Mouse (Mus musculus) midbrain, postnatal 0 days (tissue): ENCODE data around the gene Lrba. TPM values are rescaled to one million over a fixed set of nuclear protein-coding genes. Genes with fewer than 3 reads are reported as not detected.
A peak's percentile ranks its signal among the peaks of the same experiment; 100 is the strongest.

Source experiments
- ATAC-seq: fragments of 200-750 bp; cut with Nextera tagmentation; 2 replicates; pipeline ENCODE4 v1.8.0; 2017; ENCODE audit warnings: moderate number of reproducible peaks, mild to moderate bottlenecking, moderate TSS enrichment, moderate library complexity; ENCODE audit not compliant: low FRiP score
- DNase-seq: peaks from one replicate; pipeline ENCODE4 v3.0.0-alpha.2; 2015; ENCODE audit warnings: low spot score
- H3K27ac ChIP-seq: fragments of 300-500 bp; sonication (generic); 2 replicates; pipeline ENCODE4 v1.5.1; 2014; ENCODE audit warnings: low read depth, mild to moderate bottlenecking, low read length, mixed read lengths
- H3K27me3 ChIP-seq: fragments of 300-500 bp; sonication (generic); 2 replicates; pipeline ENCODE4 v1.6.1; 2014; ENCODE audit warnings: low read length, control low read depth, mixed read lengths; ENCODE audit not compliant: insufficient read depth
- H3K36me3 ChIP-seq: fragments of 300-500 bp; sonication (generic); 2 replicates; pipeline ENCODE4 v1.6.1; 2014; ENCODE audit warnings: low read length, control low read depth, mixed read lengths; ENCODE audit not compliant: insufficient read depth
- H3K4me1 ChIP-seq: fragments of 300-500 bp; sonication (generic); 2 replicates; pipeline ENCODE4 v1.6.1; 2014; ENCODE audit warnings: mild to moderate bottlenecking, control low read depth, antibody characterized with exemption, low read length, mixed read lengths; ENCODE audit not compliant: insufficient read depth
- H3K4me2 ChIP-seq: fragments of 300-500 bp; sonication (generic); 2 replicates; pipeline ENCODE4 v1.6.1; 2014; ENCODE audit warnings: low read depth, mild to moderate bottlenecking, low read length, mixed read lengths; ENCODE audit not compliant: poor library complexity, severe bottlenecking
- H3K4me3 ChIP-seq: fragments of 300-500 bp; sonication (generic); 2 replicates; pipeline ENCODE4 v1.5.1; 2014; ENCODE audit warnings: low read depth, mild to moderate bottlenecking, low read length, moderate library complexity
- H3K9ac ChIP-seq: fragments of 300-500 bp; sonication (generic); replicated peaks from 2 replicates; pipeline ENCODE4 v1.6.1; 2014; ENCODE audit warnings: mild to moderate bottlenecking, low read length, moderate library complexity, mixed read lengths; ENCODE audit not compliant: poor library complexity, severe bottlenecking
- H3K9me3 ChIP-seq: fragments of 300-500 bp; sonication (generic); 2 replicates; pipeline ENCODE4 v1.6.1; 2016; ENCODE audit warnings: low read length, control low read depth
- CTCF ChIP-seq: IDR thresholded peaks from 2 replicates; pipeline ENCODE4 v1.5.1; 2016; ENCODE audit warnings: antibody characterized with exemption, mild to moderate bottlenecking
- WGBS: fragments of 180-500 bp; shearing (Covaris S2); extraction: QIAGEN DNeasy Blood & Tissue Kit; methylation state at CpG from one replicate; pipeline ENCODE4 v1.1.7; 2014; 5-methylcytosine and 5-hydroxymethylcytosine counted together
- polyA plus RNA-seq: library from polyadenylated mRNA; unstranded; fragments of >200 nt; fragmentation: Nextera tagmentation; extraction: Ambion mirVana; gene quantifications from 2 replicates; pipeline ENCODE4 v1.2.1, GENCODE M21; 2015
- total RNA-seq: library from RNA; depleted of rRNA; stranded (reverse); fragments of >200 nt; gene quantifications from 2 replicates; pipeline ENCODE4 v1.2.3, GENCODE M21; 2014

Gene Lrba
- total and polyA plus RNA-seq, 2 experiments from 2014 or later: 3.1 to 24.3 TPM

DNA sequence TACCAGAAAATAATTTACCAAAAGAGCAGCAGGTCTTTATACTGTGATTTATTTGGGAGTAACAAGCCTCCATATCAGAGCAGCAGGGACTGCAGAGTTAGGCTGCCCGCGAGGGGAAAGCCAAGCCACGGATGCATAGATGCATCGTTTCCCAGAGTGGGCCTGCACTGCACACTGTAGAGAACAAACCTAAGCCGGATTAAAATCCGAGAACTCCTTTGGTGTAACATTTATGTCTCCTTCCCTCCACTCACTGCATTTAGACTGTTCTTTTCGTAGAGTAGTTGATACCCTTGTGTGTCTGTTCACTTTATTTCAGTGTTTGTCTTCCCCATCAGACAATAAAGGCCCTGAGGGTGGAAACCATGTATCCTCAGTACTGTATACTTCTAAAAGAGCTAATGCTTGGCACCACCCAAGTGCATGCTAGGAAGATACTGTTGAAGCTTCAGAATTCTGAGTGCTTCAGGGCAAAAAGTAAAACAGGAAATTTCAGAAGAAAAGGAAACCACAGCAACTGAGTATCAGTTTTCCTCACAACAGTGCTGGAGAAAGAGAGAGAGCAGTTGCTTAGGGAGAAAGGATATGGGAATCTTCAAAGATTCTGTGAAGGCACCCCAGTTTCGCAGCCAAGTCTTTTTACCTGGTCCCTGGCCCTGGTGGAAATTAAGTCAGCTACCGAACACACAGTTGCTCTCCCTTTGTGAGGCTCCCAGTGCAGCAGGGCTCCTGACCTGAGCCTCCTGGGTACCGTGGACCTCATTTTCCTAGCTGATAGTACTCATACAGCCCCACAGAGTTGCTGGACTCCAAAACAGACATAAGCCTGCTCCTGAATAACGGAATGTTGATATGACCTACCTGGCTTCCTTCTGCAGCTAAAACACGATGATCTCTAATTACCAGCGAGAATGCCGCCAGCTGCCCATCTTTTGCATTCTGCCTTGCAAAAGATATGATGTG is 530.4 kb downstream of the Lrba start:
- Histone ChIP-seq H3K4me3 (no peak overlapping the region), H3K27ac (peak overlapping the region; percentile 38; the same call in 1 of the 2 replicates), H3K4me1 (no peaks in the 10 kb centered on the region), H3K9me3 (no peaks in the 10 kb centered on the region), H3K9ac (no peak overlapping the region; the same call in 1 of the 2 replicates), H3K27me3 (no peaks in the 10 kb centered on the region), H3K36me3 (no peaks in the 10 kb centered on the region), H3K4me2 (peak overlapping the region; percentile 4; the same call in 1 of the 2 replicates)
- 52% methylated on average over 14 of the region's 14 CpGs for WGBS
- no peak for ATAC-seq
- DNase-seq: no peak
- TF ChIP-seq CTCF: no peak

DNA sequence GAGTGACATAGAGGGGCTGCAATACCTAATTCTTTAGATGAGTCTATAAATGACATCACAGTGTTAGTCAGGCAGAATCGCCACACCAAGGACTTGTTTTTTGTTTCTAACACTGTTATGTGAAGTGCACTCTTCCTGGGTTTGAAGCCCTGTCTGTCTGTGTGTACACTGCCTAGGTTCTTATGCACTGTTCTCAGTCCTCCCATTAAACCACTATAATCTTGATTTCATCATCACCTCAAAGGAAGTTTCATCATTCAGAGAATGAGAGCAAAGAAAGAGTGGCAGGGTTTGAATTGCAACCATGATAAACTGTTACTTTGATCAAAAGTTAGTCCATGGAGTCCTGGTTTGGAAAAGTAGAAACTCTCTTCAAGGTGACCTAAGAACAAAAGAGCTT is 532.1 kb downstream of the Lrba start:
- TF ChIP-seq CTCF: no peak
- Histone ChIP-seq H3K9me3 (no peaks in the 10 kb centered on the region), H3K36me3 (no peaks in the 10 kb centered on the region), H3K27ac (no peak overlapping the region), H3K4me3 (no peak overlapping the region), H3K4me2 (no peak overlapping the region), H3K4me1 (no peaks in the 10 kb centered on the region), H3K27me3 (no peaks in the 10 kb centered on the region), H3K9ac (no peak overlapping the region)
- no peak for DNase-seq
- no peak for ATAC-seq
- 75% methylated on average over 1 of the region's 1 CpGs for WGBS

GRCm38 (mm10) chr3:86758727-86759126 is 534.2 kb downstream of the Lrba start:
- no peak for ATAC-seq
- Histone ChIP-seq H3K27ac (no peak overlapping the region), H3K9ac (no peak overlapping the region), H3K4me1 (no peaks in the 10 kb centered on the region), H3K4me3 (no peak overlapping the region), H3K36me3 (no peaks in the 10 kb centered on the region), H3K4me2 (no peak overlapping the region), H3K9me3 (no peaks in the 10 kb centered on the region), H3K27me3 (no peaks in the 10 kb centered on the region)
- DNase-seq: no peak
- no peak for TF ChIP-seq CTCF
- 60% methylated on average over 6 of the region's 6 CpGs for WGBS

GRCm38 (mm10) chr3:86759383-86759782 is 534.9 kb downstream of the Lrba start:
- H3K27me3 ChIP-seq: no peaks in the 10 kb centered on the region
- no peaks in the 10 kb centered on the region for H3K36me3 ChIP-seq
- no peak overlapping the region for H3K27ac ChIP-seq
- H3K4me1 ChIP-seq: no peaks in the 10 kb centered on the region
- H3K4me2 ChIP-seq: no peak overlapping the region
- ATAC-seq: no peak
- H3K9ac ChIP-seq: no peak overlapping the region
- DNase-seq: no peak
- no peak for TF ChIP-seq CTCF
- 60% methylated on average over 1 of the region's 1 CpGs for WGBS
- H3K9me3 ChIP-seq: no peaks in the 10 kb centered on the region
- H3K4me3 ChIP-seq: no peak overlapping the region

DNA sequence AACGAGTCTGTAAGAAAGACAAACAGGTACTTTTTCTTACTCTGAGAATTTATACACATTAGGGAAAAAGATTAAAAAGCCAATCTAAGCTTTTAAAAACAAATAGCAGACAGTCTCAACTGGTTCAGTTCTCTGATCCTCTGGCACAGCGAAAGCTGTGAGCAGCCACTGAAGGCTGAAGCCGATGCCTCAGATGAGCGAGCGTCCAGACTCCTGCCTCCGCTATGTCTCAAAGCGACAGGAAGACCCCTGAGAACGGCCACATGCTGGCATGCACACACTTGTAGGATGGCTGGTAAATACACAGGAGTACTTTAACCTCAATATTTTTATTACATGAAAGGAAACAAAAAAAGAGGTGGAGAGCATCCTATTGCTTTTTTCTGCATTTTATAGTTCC is 535.4 kb downstream of the Lrba start:
- DNase-seq: no peak
- Histone ChIP-seq H3K4me1 (no peaks in the 10 kb centered on the region), H3K9me3 (no peaks in the 10 kb centered on the region), H3K27me3 (no peaks in the 10 kb centered on the region), H3K36me3 (no peaks in the 10 kb centered on the region), H3K4me3 (no peak overlapping the region), H3K9ac (no peak overlapping the region), H3K27ac (no peak overlapping the region), H3K4me2 (peak overlapping the region; percentile 25)
- TF ChIP-seq CTCF: no peak
- WGBS: 39% methylated on average over 8 of the region's 8 CpGs
- ATAC-seq: no peak

DNA sequence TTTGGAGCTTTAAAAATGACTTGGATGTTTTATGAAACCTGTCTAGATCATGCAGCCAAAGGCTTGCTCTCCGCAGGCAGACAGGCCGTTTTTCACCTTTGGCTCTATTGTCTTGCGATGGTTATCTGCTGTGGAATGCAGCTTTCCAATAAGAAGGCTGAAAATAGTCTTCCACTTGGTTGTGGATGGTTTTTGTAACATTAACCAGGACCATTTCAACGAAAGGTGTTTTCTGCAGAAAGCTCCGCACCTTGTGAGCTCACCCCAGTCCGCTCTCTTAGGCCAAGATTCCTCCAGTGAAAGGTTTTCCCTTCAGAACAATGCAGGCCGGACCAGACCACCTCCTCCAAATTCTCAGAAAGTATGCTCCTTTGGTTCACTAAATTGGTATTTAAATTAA is 536.0 kb downstream of the Lrba start:
- no peak overlapping the region for H3K4me2 ChIP-seq
- no peaks in the 10 kb centered on the region for H3K27me3 ChIP-seq
- H3K9ac ChIP-seq: no peak overlapping the region
- H3K9me3 ChIP-seq: no peaks in the 10 kb centered on the region
- ATAC-seq (no peak), DNase-seq (no peak)
- H3K36me3 ChIP-seq: no peaks in the 10 kb centered on the region
- no peak for TF ChIP-seq CTCF
- no peak overlapping the region for H3K4me3 ChIP-seq
- H3K4me1 ChIP-seq: no peaks in the 10 kb centered on the region
- WGBS: 63% methylated on average over 7 of the region's 7 CpGs
- H3K27ac ChIP-seq: no peak overlapping the region
